Mouse (Mus musculus) cerebellum, adult 18-20 months (tissue): Measurements from ENCODE around the gene Rab3d.

ENCODE experiments used
- DNase-seq, 2 experiments: peaks; one replicate each; pipeline ENCODE4 v3.0.0; 2021

Rab3d gene

GRCm38 (mm10) chr9:21918035-21918592, at the start of gene Rab3d:
Gene Rab3d (minus strand): TSS chr9:21918192.
- DNase-seq: peak; percentile 87 to 89

- DNase-seq: peak in 1 of 2 experiments; percentile 41
Measured at GRCm38 (mm10) chr9:21963417-21963816, 45.4 kb upstream of the Rab3d start, which contains the start of gene Epor. Gene Epor (minus strand): TSS chr9:21963506.

GRCm38 (mm10) chr9:21962416-21963059, 44.5 kb upstream of the Rab3d start:
- DNase-seq: peak; percentile 72 to 75

GRCm38 (mm10) chr9:21962010-21962409, 44.0 kb upstream of the Rab3d start:
- DNase-seq: peak; percentile 45 to 47

GRCm38 (mm10) chr9:21961366-21961980, 43.5 kb upstream of the Rab3d start:
- DNase-seq: peak in 1 of 2 experiments; percentile 45

- no peak for DNase-seq
Measured at GRCm38 (mm10) chr9:21960558-21961208, 42.7 kb upstream of the Rab3d start.

GRCm38 (mm10) chr9:21960135-21960534, 42.1 kb upstream of the Rab3d start:
- DNase-seq: no peak

GRCm38 (mm10) chr9:21959244-21959643, 41.3 kb upstream of the Rab3d start:
- DNase-seq: no peak

GRCm38 (mm10) chr9:21958372-21958771, 40.4 kb upstream of the Rab3d start:
- DNase-seq: no peak

- DNase-seq: peak; percentile 98 to 99
Measured at GRCm38 (mm10) chr9:21955570-21956281, 37.7 kb upstream of the Rab3d start, which contains the start of gene Swsap1. Gene Swsap1 (plus strand): TSS chr9:21955755.

- peak in 1 of 2 experiments; percentile 79 for DNase-seq
Measured at GRCm38 (mm10) chr9:21955225-21955569, 37.2 kb upstream of the Rab3d start.

- no peak for DNase-seq
Measured at GRCm38 (mm10) chr9:21954635-21955034, 36.6 kb upstream of the Rab3d start.

- DNase-seq: no peak
Measured at GRCm38 (mm10) chr9:21953600-21953999, 35.6 kb upstream of the Rab3d start.

GRCm38 (mm10) chr9:21951977-21952376, 34.0 kb upstream of the Rab3d start:
- DNase-seq: no peak

- no peak for DNase-seq
Measured at GRCm38 (mm10) chr9:21950322-21950721, 32.3 kb upstream of the Rab3d start.

GRCm38 (mm10) chr9:21948790-21949189, 30.8 kb upstream of the Rab3d start:
- DNase-seq: no peak

GRCm38 (mm10) chr9:21948146-21948545, 30.2 kb upstream of the Rab3d start:
- DNase-seq: no peak

GRCm38 (mm10) chr9:21947540-21948130, 29.6 kb upstream of the Rab3d start:
- DNase-seq: no peak

GRCm38 (mm10) chr9:21944267-21944666, 26.3 kb upstream of the Rab3d start:
- DNase-seq: no peak

- no peak for DNase-seq
Measured at GRCm38 (mm10) chr9:21943638-21944037, 25.6 kb upstream of the Rab3d start.

GRCm38 (mm10) chr9:21943046-21943445, 25.1 kb upstream of the Rab3d start:
- no peak for DNase-seq

GRCm38 (mm10) chr9:21938234-21938855, 20.4 kb upstream of the Rab3d start:
- DNase-seq: no peak
